Mouse (Mus musculus): ENCODE results near the gene 4931406P16Rik. TPM values are rescaled to one million over a fixed set of nuclear protein-coding genes. Genes with fewer than 3 reads are reported as not detected.

4931406P16Rik gene
- polyA plus RNA-seq, 1 experiment from 2014 or later: 30.9 TPM

- DNase-seq (ENCODE audit: low read depth, low spot score) (no peak), ATAC-seq (no peak)
- H3K27me3 ChIP-seq: no peaks in the 10 kb centered on the region
- POLR2A ChIA-PET: interaction anchor here (1.1 kb wide), 1 partner anchor 8 kb away, joined by 3 read pairs; no protein-coding TSS in a partner anchor
- in situ Hi-C loops (cut with MboI; ENCODE audit: low pct_unique_long_range_greater_than_20kb): loop anchor here (25.0 kb wide), 1 partner anchor 405 kb away; the partner anchor contains the start of gene Kctd15
- TF ChIP-seq CTCF (IDR thresholded peaks at IDR 0.05): no peak
- CTCF ChIA-PET: interaction anchor here (1.1 to 5.8 kb wide), 3 partner anchors 8 to 102 kb away, joined by 3 to 52 read pairs (median 4); no protein-coding TSS in a partner anchor
These were observed 56.1 kb downstream of the 4931406P16Rik start for GRCm38 (mm10) chr7:34257279-34257678.

GRCm38 (mm10) chr7:34255916-34256315 is 57.4 kb downstream of the 4931406P16Rik start:
- in situ Hi-C loops (cut with MboI; ENCODE audit: low pct_unique_long_range_greater_than_20kb): loop anchor here (25.0 kb wide), 1 partner anchor 406 kb away; the partner anchor contains the start of gene Kctd15
- CTCF ChIA-PET: interaction anchor here (0.5 to 5.8 kb wide), 3 partner anchors 9 to 97 kb away, joined by 3 to 52 read pairs (median 5); no protein-coding TSS in a partner anchor
- ATAC-seq (no peak), DNase-seq (ENCODE audit: low read depth, low spot score) (no peak)
- no peaks in the 10 kb centered on the region for H3K27me3 ChIP-seq
- POLR2A ChIA-PET: interaction anchor here (0.7 to 1.7 kb wide), 2 partner anchors 9 to 10 kb away, joined by 3 to 6 read pairs; no protein-coding TSS in a partner anchor
- TF ChIP-seq CTCF (IDR thresholded peaks at IDR 0.05): no peak

GRCm38 (mm10) chr7:34255137-34255536 is 58.2 kb downstream of the 4931406P16Rik start:
- in situ Hi-C loops (cut with MboI; ENCODE audit: low pct_unique_long_range_greater_than_20kb): loop anchor here (25.0 kb wide), 1 partner anchor 407 kb away; the partner anchor contains the start of gene Kctd15
- no peak for ATAC-seq
- TF ChIP-seq CTCF (IDR thresholded peaks at IDR 0.05): no peak
- no peaks in the 10 kb centered on the region for H3K27me3 ChIP-seq
- ChIA-PET CTCF (interaction anchor here (1.5 to 5.8 kb wide), 2 partner anchors 10 to 33 kb away, joined by 5 to 52 read pairs; no protein-coding TSS in a partner anchor), POLR2A (interaction anchor here (1.7 kb wide), 1 partner anchor 11 kb away, joined by 6 read pairs; no protein-coding TSS in a partner anchor)
- no peak for DNase-seq (ENCODE audit: low read depth, low spot score)

DNA sequence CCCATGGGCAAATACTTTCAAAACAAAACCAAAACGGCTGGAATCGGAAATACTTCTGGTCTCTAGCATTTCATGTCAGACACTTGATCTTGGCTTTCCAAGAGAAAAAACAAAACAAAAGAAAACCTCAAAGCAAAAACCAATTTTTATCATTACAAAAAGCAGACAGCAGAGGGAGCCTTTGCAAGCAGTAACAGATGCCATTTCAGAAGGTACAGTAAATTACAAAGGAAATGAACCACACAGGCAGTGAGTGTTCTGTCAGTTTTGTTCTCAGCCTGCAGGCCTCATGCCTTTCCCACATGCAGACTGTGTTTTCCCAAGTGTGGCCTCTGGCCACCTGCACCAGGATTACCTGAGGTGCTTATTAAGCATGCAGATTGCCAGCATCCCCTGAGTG is 61.3 kb downstream of the 4931406P16Rik start:
- ATAC-seq (no peak), DNase-seq (ENCODE audit: low read depth, low spot score) (no peak)
- ChIA-PET POLR2A (no interaction called here), CTCF (interaction anchor here (0.9 to 5.8 kb wide), 4 partner anchors 13 to 100 kb away, joined by 3 to 52 read pairs (median 6); no protein-coding TSS in a partner anchor)
- in situ Hi-C loops (cut with MboI; ENCODE audit: low pct_unique_long_range_greater_than_20kb): loop anchor here (5.0 to 25.0 kb wide), 2 partner anchors 100 to 410 kb away; partner anchors contain the start of gene Kctd15
- no peaks in the 10 kb centered on the region for H3K27me3 ChIP-seq
- TF ChIP-seq CTCF (IDR thresholded peaks at IDR 0.05): peak; percentile 54

- in situ Hi-C loops (cut with MboI; ENCODE audit: low pct_unique_long_range_greater_than_20kb): loop anchor here (5.0 to 25.0 kb wide), 2 partner anchors 102 to 412 kb away; partner anchors contain the start of gene Kctd15
- ATAC-seq (no peak), DNase-seq (ENCODE audit: low read depth, low spot score) (no peak)
- CTCF ChIA-PET: no interaction called here
- H3K27me3 ChIP-seq: no peaks in the 10 kb centered on the region
- peak; percentile 11 for TF ChIP-seq CTCF (IDR thresholded peaks at IDR 0.05)
- POLR2A ChIA-PET: interaction anchor here (0.7 kb wide), 1 partner anchor 178 kb away, joined by 3 read pairs; no protein-coding TSS in a partner anchor
These were observed 62.6 kb downstream of the 4931406P16Rik start, which contains the start of gene Gm6096 for GRCm38 (mm10) chr7:34250738-34251137. Gene Gm6096 (plus strand): TSS chr7:34251038.

DNA sequence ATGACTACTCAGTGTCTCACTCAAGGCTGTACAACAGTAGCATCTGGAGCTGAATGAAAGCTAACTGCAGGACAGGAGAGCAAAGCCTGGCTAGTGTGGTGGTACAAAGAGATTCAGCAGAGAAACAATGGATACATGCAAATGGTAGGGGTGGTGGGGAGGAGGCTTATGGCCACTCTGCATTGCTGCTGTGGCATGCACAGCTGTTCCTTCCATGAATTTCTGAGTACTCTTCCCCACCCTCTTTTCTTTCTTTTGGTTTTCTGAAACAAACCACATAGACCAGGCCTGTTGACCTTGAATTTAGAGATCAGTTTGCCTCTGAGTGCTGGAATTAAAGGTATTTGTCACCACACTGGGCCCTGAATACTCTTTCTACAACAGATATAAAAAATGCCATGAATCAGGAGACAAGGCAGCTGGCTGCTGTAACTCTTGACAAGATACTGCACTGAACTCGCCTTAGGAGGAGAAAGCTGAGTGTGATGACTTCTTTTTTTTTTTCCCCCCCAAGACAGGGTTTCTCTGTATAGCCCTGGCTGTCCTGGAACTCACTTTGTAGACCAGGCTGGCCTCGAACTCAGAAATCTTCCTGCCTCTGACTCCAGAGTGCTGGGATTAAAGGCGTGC is 66.4 kb downstream of the 4931406P16Rik start:
- TF ChIP-seq CTCF (IDR thresholded peaks at IDR 0.05): no peak
- CTCF ChIA-PET: interaction anchor here (1.0 kb wide), 1 partner anchor 11 kb away, joined by 3 read pairs; no protein-coding TSS in a partner anchor
- POLR2A ChIA-PET: interaction anchor here (1.3 kb wide), 1 partner anchor 9 kb away, joined by 3 read pairs; no protein-coding TSS in a partner anchor
- in situ Hi-C loops (cut with MboI; ENCODE audit: low pct_unique_long_range_greater_than_20kb): no loop called here
- DNase-seq (ENCODE audit: low read depth, low spot score): no peak
- ATAC-seq: no peak
- H3K27me3 ChIP-seq: no peaks in the 10 kb centered on the region

- ATAC-seq (no peak), DNase-seq (ENCODE audit: low read depth, low spot score) (no peak)
- in situ Hi-C loops (cut with MboI; ENCODE audit: low pct_unique_long_range_greater_than_20kb): no loop called here
- no peaks in the 10 kb centered on the region for H3K27me3 ChIP-seq
- CTCF ChIA-PET: no interaction called here
- POLR2A ChIA-PET: no interaction called here
- no peak for TF ChIP-seq CTCF (IDR thresholded peaks at IDR 0.05)
These were observed 71.2 kb downstream of the 4931406P16Rik start for GRCm38 (mm10) chr7:34242176-34242575.

- in situ Hi-C loops (cut with MboI; ENCODE audit: low pct_unique_long_range_greater_than_20kb): no loop called here
- CTCF ChIA-PET: interaction anchor here (1.4 kb wide), 1 partner anchor 11 kb away, joined by 4 read pairs; no protein-coding TSS in a partner anchor
- no peak for TF ChIP-seq CTCF (IDR thresholded peaks at IDR 0.05)
- no peak for DNase-seq (ENCODE audit: low read depth, low spot score)
- no peak for ATAC-seq
- H3K27me3 ChIP-seq: no peaks in the 10 kb centered on the region
- POLR2A ChIA-PET: no interaction called here
These were observed 75.3 kb downstream of the 4931406P16Rik start for GRCm38 (mm10) chr7:34238086-34238485.

GRCm38 (mm10) chr7:34235602-34236001 is 77.7 kb downstream of the 4931406P16Rik start:
- no peak for ATAC-seq
- H3K27me3 ChIP-seq: no peaks in the 10 kb centered on the region
- POLR2A ChIA-PET: no interaction called here
- CTCF ChIA-PET: no interaction called here
- no peak for TF ChIP-seq CTCF (IDR thresholded peaks at IDR 0.05)
- in situ Hi-C loops (cut with MboI; ENCODE audit: low pct_unique_long_range_greater_than_20kb): no loop called here
- DNase-seq (ENCODE audit: low read depth, low spot score): no peak

GRCm38 (mm10) chr7:34234610-34235561 is 78.5 kb downstream of the 4931406P16Rik start:
- in situ Hi-C loops (cut with MboI; ENCODE audit: low pct_unique_long_range_greater_than_20kb): no loop called here
- H3K27me3 ChIP-seq: no peaks in the 10 kb centered on the region
- ATAC-seq (peak; percentile 6), DNase-seq (ENCODE audit: low read depth, low spot score) (no peak)
- TF ChIP-seq CTCF (IDR thresholded peaks at IDR 0.05): no peak
- CTCF ChIA-PET: no interaction called here
- POLR2A ChIA-PET: no interaction called here
